Mouse (Mus musculus) C2C12 (cell line): ENCODE data around the gene Ikzf5.

Experiments
- CEBPB ChIP-seq: IDR thresholded peaks from one replicate; pipeline ENCODE4 v1.6.1; 2011; ENCODE audit warnings: low read depth, mild to moderate bottlenecking, control low read depth, moderate library complexity
- CTCF ChIP-seq: IDR thresholded peaks from one replicate; pipeline ENCODE4 v1.5.1; 2011; ENCODE audit not compliant: control insufficient read depth, insufficient read depth, insufficient read length
- FOSL1 ChIP-seq: IDR thresholded peaks from one replicate; pipeline ENCODE4 v1.8.0; 2011; ENCODE audit warnings: mild to moderate bottlenecking, low read length; ENCODE audit not compliant: poor library complexity, insufficient read depth, severe bottlenecking
- MYOG ChIP-seq: IDR thresholded peaks from one replicate; pipeline ENCODE4 v1.6.1; 2011; ENCODE audit not compliant: control insufficient read depth, insufficient read length; ENCODE audit errors: extremely low read depth

- TF ChIP-seq CTCF (no peak), CEBPB (no peak), MYOG (no peak), FOSL1 (no peak)
Measured at GRCm38 (mm10) chr7:131409988-131410385, 334 bp downstream of the Ikzf5 start.
